Mouse (Mus musculus): ENCODE data around the gene Hist1h2be.
"Not testable (repeated sequence)": the region's sequence is repeated elsewhere in the genome, so short reads cannot be mapped to it uniquely, and the experiment has no call there.

The Hist1h2be gene

GRCm38 (mm10) chr13:23551146-23551834, 69.6 kb downstream of the Hist1h2be start, which contains the start of gene Hist1h4f:
TSS of gene Hist1h4f (minus strand) at chr13:23551648.
- in situ Hi-C loops (cut with MboI, MseI) = not testable (repeated sequence)

- in situ Hi-C loops (cut with MboI, MseI) = no loop called here
Measured at GRCm38 (mm10) chr13:23550761-23551145, 70.2 kb downstream of the Hist1h2be start.

DNA sequence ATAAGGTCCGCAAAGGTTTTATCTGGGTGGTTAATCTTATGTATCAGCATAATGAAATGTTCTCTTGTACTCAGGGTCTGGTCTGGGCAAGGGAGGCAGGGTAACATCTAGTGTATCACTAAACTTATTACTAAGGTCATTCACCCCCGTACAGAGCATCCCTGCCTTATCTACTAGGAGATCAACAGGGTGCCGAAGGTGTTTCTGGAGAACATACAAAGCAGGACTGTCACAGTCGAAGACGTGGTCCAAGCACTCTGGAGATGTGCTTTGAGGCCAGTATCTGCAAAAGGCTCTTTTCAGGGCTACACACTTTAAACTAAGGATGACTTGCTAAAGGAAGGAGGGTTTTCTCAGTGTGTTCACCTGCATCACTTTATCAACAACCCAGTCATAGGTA, 74.2 kb downstream of the Hist1h2be start:
- in situ Hi-C loops (cut with MboI, MseI) = no loop called here

GRCm38 (mm10) chr13:23544787-23545120, 76.2 kb downstream of the Hist1h2be start:
- in situ Hi-C loops (cut with MboI, MseI) = not testable (repeated sequence)

DNA sequence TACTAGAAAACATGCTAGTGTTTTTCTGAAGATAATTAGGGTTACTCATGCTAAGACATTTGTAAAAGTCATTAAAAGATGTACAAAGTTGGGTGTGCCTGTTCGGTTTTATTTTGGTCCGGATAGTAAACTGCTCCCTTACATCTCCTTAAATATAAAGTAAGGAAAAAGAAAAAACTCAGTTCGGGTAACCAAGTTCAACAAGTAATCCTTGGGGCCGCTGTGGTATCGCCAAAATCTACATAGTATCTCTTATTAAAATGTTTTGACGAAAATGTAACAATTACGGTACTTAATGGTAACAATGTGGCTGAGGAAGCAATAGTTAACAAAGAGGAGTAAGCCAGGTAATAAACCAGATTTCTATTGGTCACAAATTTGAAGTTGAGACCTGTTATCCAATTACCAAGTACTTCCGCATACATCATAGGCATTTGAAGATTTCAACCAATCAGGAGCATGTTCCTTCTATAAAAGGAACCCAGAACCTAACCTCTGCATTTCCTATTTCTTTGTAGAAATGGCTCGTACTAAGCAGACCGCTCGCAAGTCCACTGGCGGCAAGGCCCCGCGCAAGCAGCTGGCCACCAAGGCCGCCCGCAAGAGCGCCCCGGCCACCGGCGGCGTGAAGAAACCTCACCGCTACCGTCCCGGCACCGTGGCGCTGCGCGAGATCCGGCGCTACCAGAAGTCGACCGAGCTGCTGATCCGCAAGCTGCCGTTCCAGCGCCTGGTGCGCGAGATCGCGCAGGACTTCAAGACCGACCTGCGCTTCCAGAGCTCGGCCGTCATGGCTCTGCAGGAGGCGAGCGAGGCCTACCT, 76.7 kb downstream of the Hist1h2be start, which contains the start of gene Hist1h3f:
TSS of gene Hist1h3f (plus strand) at position 88 of the 822 bp plus-strand sequence.
- in situ Hi-C loops (cut with MboI, MseI) = no loop called here

- in situ Hi-C loops (cut with MboI, MseI) = not testable (repeated sequence)
Measured at GRCm38 (mm10) chr13:23542999-23543607, 77.8 kb downstream of the Hist1h2be start, which contains the start of gene Hist1h2bh. TSS of gene Hist1h2bh (minus strand) at chr13:23543392.

- in situ Hi-C loops (cut with MboI, MseI) = not testable (repeated sequence)
Measured at GRCm38 (mm10) chr13:23542225-23542980, 78.5 kb downstream of the Hist1h2be start.

- in situ Hi-C loops (cut with MboI, MseI) = no loop called here
Measured at GRCm38 (mm10) chr13:23541497-23541896, 79.4 kb downstream of the Hist1h2be start.

DNA sequence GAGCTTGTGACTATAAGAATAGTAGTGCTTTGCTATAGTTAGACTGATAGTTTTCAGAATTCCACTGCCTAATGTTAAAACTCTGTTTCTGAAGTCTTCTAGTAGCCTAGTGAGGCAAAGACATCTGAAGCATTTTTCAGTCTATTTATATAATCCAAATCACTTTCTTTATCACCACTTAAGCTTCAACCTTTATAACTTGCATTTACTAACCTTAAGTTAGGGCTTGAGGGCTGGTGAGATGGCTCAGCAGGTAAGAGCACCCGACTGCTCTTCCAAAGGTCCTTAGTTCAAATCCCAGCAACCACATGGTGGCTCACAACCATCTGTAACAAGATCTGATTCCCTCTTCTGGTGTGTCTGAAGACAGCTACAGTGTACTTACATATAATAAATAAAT, 81.1 kb downstream of the Hist1h2be start:
- in situ Hi-C loops (cut with MboI, MseI) = loop anchor here (10.0 kb wide), 1 partner anchor 1495 kb away; the partner anchor contains the start of genes Hist1h2ag, Hist1h2bj and Hist1h4i

DNA sequence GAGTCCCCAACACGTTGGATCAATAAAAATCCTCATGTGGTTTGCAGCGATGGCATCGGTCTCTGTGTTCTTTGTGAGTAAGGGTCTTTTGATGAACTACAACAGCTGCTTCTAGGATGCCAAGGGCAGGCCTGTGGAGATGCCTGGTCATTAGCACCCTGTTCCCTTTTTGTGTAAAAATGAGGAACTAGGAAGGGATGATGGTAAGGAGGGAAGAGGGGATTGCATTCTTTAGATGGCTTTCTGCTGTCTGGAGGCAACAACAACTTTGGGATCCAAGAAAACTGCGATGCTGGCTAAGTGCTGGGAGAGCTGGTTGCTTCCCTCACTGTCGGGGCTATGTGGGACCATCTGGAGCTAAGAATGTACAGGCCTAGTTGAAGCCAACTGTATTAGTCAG, 82.7 kb downstream of the Hist1h2be start:
- in situ Hi-C loops (cut with MboI, MseI) = loop anchor here (10.0 kb wide), 1 partner anchor 1493 kb away; the partner anchor contains the start of genes Hist1h2ag, Hist1h2bj and Hist1h4i

- in situ Hi-C loops (cut with MboI, MseI) = loop anchor here (10.0 kb wide), 1 partner anchor 1492 kb away; the partner anchor contains the start of genes Hist1h2ag, Hist1h2bj and Hist1h4i
Measured at GRCm38 (mm10) chr13:23537006-23537710, 83.8 kb downstream of the Hist1h2be start.

- in situ Hi-C loops (cut with MboI, MseI) = loop anchor here (10.0 kb wide), 1 partner anchor 1491 kb away; the partner anchor contains the start of genes Hist1h2ag, Hist1h2bj and Hist1h4i
Measured at GRCm38 (mm10) chr13:23536076-23536822, 84.7 kb downstream of the Hist1h2be start.

DNA sequence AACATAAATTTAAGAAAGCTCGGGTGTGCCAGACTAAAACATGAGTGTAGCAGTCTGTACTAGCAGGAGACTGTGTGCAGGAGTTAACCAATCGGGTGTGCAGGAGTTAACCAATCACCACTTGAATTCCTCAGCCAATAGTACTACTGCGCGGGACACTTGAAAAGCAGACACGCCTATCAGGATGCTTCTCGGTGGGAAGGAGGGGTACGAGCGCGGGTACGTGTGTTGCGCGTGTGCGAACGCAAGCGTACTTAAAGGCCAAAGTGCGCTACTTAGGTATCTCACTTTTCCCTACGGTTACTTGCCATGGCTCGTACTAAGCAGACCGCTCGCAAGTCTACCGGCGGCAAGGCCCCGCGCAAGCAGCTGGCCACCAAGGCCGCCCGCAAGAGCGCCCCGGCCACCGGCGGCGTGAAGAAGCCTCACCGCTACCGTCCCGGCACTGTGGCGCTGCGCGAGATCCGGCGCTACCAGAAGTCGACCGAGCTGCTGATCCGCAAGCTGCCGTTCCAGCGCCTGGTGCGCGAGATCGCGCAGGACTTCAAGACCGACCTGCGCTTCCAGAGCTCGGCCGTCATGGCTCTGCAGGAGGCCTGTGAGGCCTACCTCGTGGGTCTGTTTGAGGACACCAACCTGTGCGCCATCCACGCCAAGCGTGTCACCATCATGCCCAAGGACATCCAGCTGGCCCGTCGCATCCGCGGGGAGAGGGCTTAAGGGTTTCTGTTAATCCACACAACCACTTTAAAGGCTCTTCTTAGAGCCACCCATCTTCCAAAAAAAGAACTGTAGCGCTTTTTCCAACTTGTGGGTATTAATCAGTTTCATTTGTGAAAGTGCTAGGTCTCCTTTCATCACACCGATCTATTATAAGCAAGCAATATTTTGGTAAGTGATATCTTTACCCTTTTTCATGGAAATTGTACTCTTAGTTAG, 85.5 kb downstream of the Hist1h2be start, which contains the start of gene Hist1h3g:
TSS of gene Hist1h3g (plus strand) at position 286 of the 939 bp plus-strand sequence.
- in situ Hi-C loops (cut with MboI, MseI) = loop anchor here (10.0 kb wide), 1 partner anchor 1491 kb away; the partner anchor contains the start of genes Hist1h2ag, Hist1h2bj and Hist1h4i

- in situ Hi-C loops (cut with MboI, MseI) = loop anchor here (10.0 kb wide), 1 partner anchor 1490 kb away; the partner anchor contains the start of genes Hist1h2ag, Hist1h2bj and Hist1h4i
Measured at GRCm38 (mm10) chr13:23534368-23535131, 86.4 kb downstream of the Hist1h2be start.

Measured in T-helper 2 cell (primary cell).